Comparison of ENCODE assay signal across 15 mouse cellular contexts in genomic region chr2:91636727-91637338, GRCm38 (mm10). TPM values are rescaled to one million over a fixed set of nuclear protein-coding genes. Genes with fewer than 3 reads are reported as not detected.
DNase-seq lines count a peak whose midpoint lies in the region; ATAC-seq and TF ChIP-seq lines count a peak whose summit lies in the region.
"Had no signal": no experiment of that assay in that cellular context is flagged by ENCODE, and none has a peak within 500 bp of the region (broad histone marks: within the 10 kb centered on the region; RNA-seq: fewer than 3 reads in every experiment).

No protein-coding gene starts in this region.

- H3K27me3 ChIP-seq in lung, embryonic 14.5 days (ENCODE audit: insufficient read depth, low read length), result no peaks in the 10 kb centered on the region
- no peaks in the 10 kb centered on the region for H3K27me3 ChIP-seq in ES-Bruce4 (ENCODE audit: control insufficient read depth, insufficient read depth, low read length, poor library complexity, severe bottlenecking)
- no peaks in the 10 kb centered on the region for H3K27me3 ChIP-seq in intestine, postnatal 0 days (replicated peaks; ENCODE audit: control insufficient read depth, insufficient read depth, low read length)
- H3K27me3 ChIP-seq in small intestine, adult 2 months (ENCODE audit: control insufficient read depth, insufficient read depth, low read length), result no peaks in the 10 kb centered on the region
- H3K27me3 ChIP-seq: embryonic facial prominence, embryonic 15.5 days; midbrain, embryonic 13.5 days had no signal

- intact Hi-C loops in heart, postnatal 25 days (cut with DNase I), result no loop called here

- H3K36me3 ChIP-seq in lung, embryonic 14.5 days (ENCODE audit: insufficient read depth), result no peaks in the 10 kb centered on the region
- no peaks in the 10 kb centered on the region for H3K36me3 ChIP-seq in ES-Bruce4 (ENCODE audit: control insufficient read depth, insufficient read depth, low read length, poor library complexity, severe bottlenecking)
- H3K36me3 ChIP-seq in intestine, postnatal 0 days (ENCODE audit: control insufficient read depth, insufficient read depth), result no peaks in the 10 kb centered on the region
- H3K36me3 ChIP-seq in small intestine, adult 2 months (ENCODE audit: control insufficient read depth, insufficient read depth, low read length), result no peaks in the 10 kb centered on the region

- no peaks in the 10 kb centered on the region for H3K4me1 ChIP-seq in lung, embryonic 14.5 days (ENCODE audit: insufficient read depth)
- no peaks in the 10 kb centered on the region for H3K4me1 ChIP-seq in ES-Bruce4 (ENCODE audit: control insufficient read depth, insufficient read depth, low read length)
- no peaks in the 10 kb centered on the region for H3K4me1 ChIP-seq in intestine, postnatal 0 days (replicated peaks; ENCODE audit: control insufficient read depth, insufficient read depth, low read length)
- H3K4me1 ChIP-seq in small intestine, adult 2 months (ENCODE audit: control insufficient read depth, insufficient read depth, insufficient read length, low read length), result no peaks in the 10 kb centered on the region
- H3K4me1 ChIP-seq: embryonic facial prominence, embryonic 15.5 days; midbrain, embryonic 13.5 days had no signal

- H3K9ac ChIP-seq in lung, embryonic 14.5 days, result no peak overlapping the region
- no peak overlapping the region for H3K9ac ChIP-seq in ES-Bruce4 (ENCODE audit: low read depth, poor library complexity, severe bottlenecking)
- no peak overlapping the region for H3K9ac ChIP-seq in intestine, postnatal 0 days (ENCODE audit: low read depth, low read length)
- H3K9ac ChIP-seq: embryonic facial prominence, embryonic 15.5 days; hindbrain, embryonic 14.5 days; midbrain, embryonic 13.5 days had no signal

- DNase-seq in lung, embryonic 14.5 days, result no peak
- DNase-seq in lung, postnatal 14 days, result no peak
- DNase-seq in layer of hippocampus, postnatal 25 days (ENCODE audit: extremely low spot score in 1 of 2, low spot score in 1 of 2), result no peak
- no peak for DNase-seq in layer of hippocampus, adult 18-20 months (ENCODE audit: low spot score in 2 of 2)
- DNase-seq in heart, postnatal 25 days (ENCODE audit: low spot score), result no peak
- DNase-seq: cerebellum, adult 18-20 months; heart, adult 18-20 months; kidney, adult 8-10 months had no signal

- no peak overlapping the region for H3K4me2 ChIP-seq in lung, embryonic 14.5 days
- H3K4me2 ChIP-seq in intestine, postnatal 0 days (replicated peaks; ENCODE audit: low read depth), result no peak overlapping the region
- H3K4me2 ChIP-seq: embryonic facial prominence, embryonic 15.5 days; hindbrain, embryonic 14.5 days; midbrain, embryonic 13.5 days had no signal

- no peak overlapping the region for H3K4me3 ChIP-seq in lung, embryonic 14.5 days (ENCODE audit: low read depth, low read length)
- no peak overlapping the region for H3K4me3 ChIP-seq in ES-Bruce4 (ENCODE audit: low read depth, low read length)
- H3K4me3 ChIP-seq in intestine, postnatal 0 days (ENCODE audit: low read depth, low read length), result no peak overlapping the region
- H3K4me3 ChIP-seq in small intestine, adult 2 months (ENCODE audit: low read depth, low read length), result no peak overlapping the region
- H3K4me3 ChIP-seq: embryonic facial prominence, embryonic 15.5 days; midbrain, embryonic 13.5 days had no signal

- WGBS in lung, embryonic 14.5 days, result 62% methylated on average over 5 of the region's 5 CpGs
- 59% methylated on average over 5 of the region's 5 CpGs for WGBS in intestine, postnatal 0 days
- 46% methylated on average over 5 of the region's 5 CpGs for WGBS in small intestine, adult 2 months

- no peak for TF ChIP-seq EP300 in ES-Bruce4 (IDR thresholded peaks at IDR 0.05; ENCODE audit: insufficient read depth, low read depth, low read length)

- TF ChIP-seq POLR2A in ES-Bruce4 (IDR thresholded peaks at IDR 0.05; ENCODE audit: insufficient read depth, low read length), result no peak
- no peak for TF ChIP-seq POLR2A in small intestine, adult 2 months (IDR thresholded peaks at IDR 0.05; ENCODE audit: low read depth, low read length)

- peak; percentile 62 for ATAC-seq in lung, embryonic 14.5 days (ENCODE audit: insufficient read depth)
- no peak; the same call in 1 of the 2 replicates for ATAC-seq in intestine, postnatal 0 days
- ATAC-seq: forebrain, embryonic 14.5 days; midbrain, embryonic 13.5 days had no signal

- TF ChIP-seq CTCF in lung, embryonic 14.5 days (IDR thresholded peaks at IDR 0.05; ENCODE audit: low read depth), result no peak
- no peak for TF ChIP-seq CTCF in ES-Bruce4 (IDR thresholded peaks at IDR 0.05; ENCODE audit: low read depth, low read length)
- no peak for TF ChIP-seq CTCF in intestine, postnatal 0 days (IDR thresholded peaks at IDR 0.05; ENCODE audit: low read depth)
- TF ChIP-seq CTCF in small intestine, adult 2 months (IDR thresholded peaks at IDR 0.05; ENCODE audit: extremely low read depth, insufficient read length, insufficient replicate concordance, low read depth, low read length), result no peak

- no peak overlapping the region for H3K27ac ChIP-seq in lung, embryonic 14.5 days (ENCODE audit: low read depth)
- H3K27ac ChIP-seq in ES-Bruce4 (ENCODE audit: insufficient read depth, low read length), result 0 out of 2 replicates have a peak overlapping the region, but pooled peaks have one; percentile 28
- peak overlapping the region; percentile 35; the same call in 1 of the 2 replicates for H3K27ac ChIP-seq in intestine, postnatal 0 days (ENCODE audit: low read depth, low read length)
- peak overlapping the region; percentile 22; the same call in 1 of the 2 replicates for H3K27ac ChIP-seq in small intestine, adult 2 months (ENCODE audit: insufficient read depth, low read depth, low read length)
- H3K27ac ChIP-seq: embryonic facial prominence, embryonic 15.5 days; hindbrain, embryonic 14.5 days; midbrain, embryonic 13.5 days had no signal

- H3K9me3 ChIP-seq in lung, embryonic 14.5 days (ENCODE audit: low read depth, low read length), result no peaks in the 10 kb centered on the region
- H3K9me3 ChIP-seq in ES-Bruce4 (replicated peaks; ENCODE audit: control insufficient read depth, insufficient read depth, low read length, poor library complexity, severe bottlenecking), result no peaks in the 10 kb centered on the region
- H3K9me3 ChIP-seq in intestine, postnatal 0 days (ENCODE audit: control insufficient read depth), result no peaks in the 10 kb centered on the region
- H3K9me3 ChIP-seq: embryonic facial prominence, embryonic 15.5 days; midbrain, embryonic 13.5 days had no signal

RNA-seq across cellular contexts. Expression of gene F2, which starts 0.6 kb away (rescaled TPM):
- polyA plus RNA-seq in lung, embryonic 14.5 days (2014; fragmentation: Nextera tagmentation; extraction: Ambion mirVana), result 0.09 TPM in 1 of 2 replicates, not detected in the other
- 0.57 and 0.67 TPM in 2 replicates for polyA plus RNA-seq in ES-Bruce4 (2011; ENCODE audit: insufficient read depth, insufficient read length, low read depth, missing spikeins)
- polyA plus RNA-seq in intestine, postnatal 0 days (2015; fragmentation: Nextera tagmentation; extraction: Ambion mirVana), result 3.0 and 3.7 TPM in 2 replicates
- polyA plus RNA-seq in small intestine, adult 2 months (2012; rRNA removed), result 0.20 and 0.79 TPM in 2 replicates
- not detected for total RNA-seq in layer of hippocampus, postnatal 25 days (2021)
- total RNA-seq in layer of hippocampus, adult 18-20 months (2021), result not detected
- total RNA-seq in heart, postnatal 25 days (2021), result not detected
- total RNA-seq: heart, adult 18-20 months had no signal
- polyA plus RNA-seq: midbrain, embryonic 13.5 days had no signal

RNA-seq across cellular contexts. Expression of gene Zfp408, which starts 12.8 kb away (rescaled TPM):
- 6.1 and 7.0 TPM in 2 replicates for polyA plus RNA-seq in lung, embryonic 14.5 days (2014; fragmentation: Nextera tagmentation; extraction: Ambion mirVana)
- 14.4 and 14.9 TPM in 2 replicates for polyA plus RNA-seq in ES-Bruce4 (2011; ENCODE audit: insufficient read depth, insufficient read length, low read depth, missing spikeins)
- 2.6 and 3.3 TPM in 2 replicates for polyA plus RNA-seq in intestine, postnatal 0 days (2015; fragmentation: Nextera tagmentation; extraction: Ambion mirVana)
- polyA plus RNA-seq in small intestine, adult 2 months (2012; rRNA removed), result 6.2 and 11.0 TPM in 2 replicates
- total RNA-seq in layer of hippocampus, postnatal 25 days (2021), result 10 to 100 TPM in 1 of 2 experiments, 1 to 10 TPM in 1; 8.9 to 12.1 TPM
- 1 to 10 TPM; 7.2 to 9.4 TPM for total RNA-seq in layer of hippocampus, adult 18-20 months (2021)
- 1 to 10 TPM; 5.2 to 5.7 TPM for total RNA-seq in heart, postnatal 25 days (2021)

RNA-seq across cellular contexts. Expression of gene Arhgap1, which starts 12.8 kb away (rescaled TPM):
- polyA plus RNA-seq in lung, embryonic 14.5 days (2014; fragmentation: Nextera tagmentation; extraction: Ambion mirVana), result 125 and 132 TPM in 2 replicates
- polyA plus RNA-seq in ES-Bruce4 (2011; ENCODE audit: insufficient read depth, insufficient read length, low read depth, missing spikeins), result 85.6 and 93.7 TPM in 2 replicates
- 92.3 and 94.0 TPM in 2 replicates for polyA plus RNA-seq in intestine, postnatal 0 days (2015; fragmentation: Nextera tagmentation; extraction: Ambion mirVana)
- polyA plus RNA-seq in small intestine, adult 2 months (2012; rRNA removed), result 44.2 and 99.2 TPM in 2 replicates
- 10 to 100 TPM; 64.1 to 68.9 TPM for total RNA-seq in layer of hippocampus, postnatal 25 days (2021)
- total RNA-seq in layer of hippocampus, adult 18-20 months (2021), result 10 to 100 TPM; 62.1 to 65.6 TPM
- 10 to 100 TPM; 24.7 to 27.7 TPM for total RNA-seq in heart, postnatal 25 days (2021)
